In genomic region chr7:139139921-139140461, GRCm38 (mm10) we compare ENCODE assay signal across 9 mouse cellular contexts. TPM values are rescaled to one million over a fixed set of nuclear protein-coding genes. Genes with fewer than 3 reads are reported as not detected.
DNase-seq lines count a peak whose midpoint lies in the region; ATAC-seq and TF ChIP-seq lines count a peak whose summit lies in the region.
"Had no signal": no experiment of that assay in that cellular context is flagged by ENCODE, and none has a peak within 500 bp of the region (broad histone marks: within the 10 kb centered on the region; RNA-seq: fewer than 3 reads in every experiment).

No protein-coding gene starts in this region.

- peak overlapping the region; percentile 51 for H3K27ac ChIP-seq in forebrain, embryonic 11.5 days (ENCODE audit: low read depth, low read length)
- no peak overlapping the region for H3K27ac ChIP-seq in limb, embryonic 14.5 days (replicated peaks; ENCODE audit: low read depth, low read length)
- H3K27ac ChIP-seq in stomach, postnatal 0 days (replicated peaks) = no peak overlapping the region
- H3K27ac ChIP-seq in liver, embryonic 12.5 days = no peak overlapping the region

- peaks cover 18% of the 10 kb centered on the region for H3K27me3 ChIP-seq in forebrain, embryonic 11.5 days (ENCODE audit: control insufficient read depth, insufficient read depth, low read length)
- H3K27me3 ChIP-seq in limb, embryonic 14.5 days (ENCODE audit: control insufficient read depth, insufficient read depth, low read length) = no peaks in the 10 kb centered on the region
- H3K27me3 ChIP-seq in stomach, postnatal 0 days (ENCODE audit: control insufficient read depth, insufficient read depth, low read length) = no peaks in the 10 kb centered on the region
- H3K27me3 ChIP-seq in liver, embryonic 12.5 days (replicated peaks) = no peaks in the 10 kb centered on the region

- H3K4me2 ChIP-seq in forebrain, embryonic 11.5 days (ENCODE audit: low read depth, low read length, severe bottlenecking) = peak overlapping the region; percentile 26; the same call in 1 of the 2 replicates
- H3K4me2 ChIP-seq in limb, embryonic 14.5 days (replicated peaks; ENCODE audit: low read depth, low read length, severe bottlenecking) = no peak overlapping the region
- H3K4me2 ChIP-seq in stomach, postnatal 0 days (replicated peaks; ENCODE audit: low read depth) = no peak overlapping the region
- H3K4me2 ChIP-seq in liver, embryonic 12.5 days = no peak overlapping the region

- peak; percentile 41 for TF ChIP-seq CTCF in stomach, postnatal 0 days (IDR thresholded peaks at IDR 0.05; ENCODE audit: low read depth)

- WGBS in forebrain, embryonic 11.5 days = 2% methylated on average over 11 of the region's 11 CpGs
- WGBS in limb, embryonic 14.5 days = 10% methylated on average over 11 of the region's 11 CpGs
- 27% methylated on average over 11 of the region's 11 CpGs for WGBS in stomach, postnatal 0 days
- WGBS in liver, embryonic 12.5 days (ENCODE audit: insufficient replicate concordance) = 41% methylated on average over 11 of the region's 11 CpGs

- no peak for TF ChIP-seq EP300 in stomach, postnatal 0 days (optimal IDR thresholded peaks at IDR 0.05)

- peaks cover 20% of the 10 kb centered on the region for H3K4me1 ChIP-seq in forebrain, embryonic 11.5 days (replicated peaks; ENCODE audit: control insufficient read depth, insufficient read depth, low read length)
- peaks cover 4% of the 10 kb centered on the region; the same call in 1 of the 2 replicates for H3K4me1 ChIP-seq in limb, embryonic 14.5 days (ENCODE audit: control insufficient read depth, insufficient read depth, low read length)
- no peaks in the 10 kb centered on the region for H3K4me1 ChIP-seq in stomach, postnatal 0 days (replicated peaks; ENCODE audit: control insufficient read depth, insufficient read depth)
- H3K4me1 ChIP-seq in liver, embryonic 12.5 days = no peaks in the 10 kb centered on the region

- H3K36me3 ChIP-seq in forebrain, embryonic 11.5 days (ENCODE audit: control insufficient read depth, insufficient read depth, low read length) = no peaks in the 10 kb centered on the region
- no peaks in the 10 kb centered on the region for H3K36me3 ChIP-seq in limb, embryonic 14.5 days (ENCODE audit: control insufficient read depth, insufficient read depth, low read length)
- H3K36me3 ChIP-seq in stomach, postnatal 0 days (ENCODE audit: control insufficient read depth, insufficient read depth, low read length) = no peaks in the 10 kb centered on the region
- no peaks in the 10 kb centered on the region for H3K36me3 ChIP-seq in liver, embryonic 12.5 days

- DNase-seq in layer of hippocampus, postnatal 14 days (ENCODE audit: low spot score in 2 of 2) = peak; percentile 24 to 45
- no peak for DNase-seq in layer of hippocampus, postnatal 36 days
- peak; percentile 75 for DNase-seq in forebrain, embryonic 11.5 days (ENCODE audit: low spot score)
- DNase-seq in limb, embryonic 14.5 days (ENCODE audit: low spot score) = peak; percentile 16
- no peak for DNase-seq in stomach, postnatal 0 days (ENCODE audit: low spot score)
- no peak for DNase-seq in kidney, postnatal 10 days
- DNase-seq in frontal cortex, adult 2 months (ENCODE audit: extremely low spot score in 1 of 2, low spot score in 1 of 2) = no peak

- no peak for TF ChIP-seq POLR2A in limb, embryonic 14.5 days (IDR thresholded peaks at IDR 0.05; ENCODE audit: borderline replicate concordance, extremely low read depth, insufficient read depth, insufficient read length)

- no peaks in the 10 kb centered on the region for H3K9me3 ChIP-seq in forebrain, embryonic 11.5 days (ENCODE audit: control insufficient read depth, low read length)
- no peaks in the 10 kb centered on the region for H3K9me3 ChIP-seq in limb, embryonic 14.5 days (ENCODE audit: control insufficient read depth, low read length)
- no peaks in the 10 kb centered on the region for H3K9me3 ChIP-seq in stomach, postnatal 0 days (ENCODE audit: control insufficient read depth, low read length)
- no peaks in the 10 kb centered on the region for H3K9me3 ChIP-seq in liver, embryonic 12.5 days (replicated peaks)

- no peak overlapping the region for H3K4me3 ChIP-seq in forebrain, embryonic 11.5 days (ENCODE audit: low read depth, low read length)
- no peak overlapping the region for H3K4me3 ChIP-seq in limb, embryonic 14.5 days (replicated peaks; ENCODE audit: low read length)
- no peak overlapping the region for H3K4me3 ChIP-seq in stomach, postnatal 0 days (ENCODE audit: low read depth, low read length)
- no peak overlapping the region for H3K4me3 ChIP-seq in liver, embryonic 12.5 days

- peak; percentile 89 for ATAC-seq in forebrain, embryonic 11.5 days (replicated peaks; ENCODE audit: low FRiP score)
- peak; percentile 55; the same call in 1 of the 2 replicates for ATAC-seq in limb, embryonic 14.5 days (ENCODE audit: low FRiP score, low read depth)
- ATAC-seq in stomach, postnatal 0 days (ENCODE audit: low FRiP score, low TSS enrichment) = no peak
- ATAC-seq in liver, embryonic 12.5 days = no peak

- H3K9ac ChIP-seq in forebrain, embryonic 11.5 days (ENCODE audit: low read length) = peak overlapping the region; percentile 16
- H3K9ac ChIP-seq in limb, embryonic 14.5 days (ENCODE audit: low read depth, low read length, severe bottlenecking) = no peak overlapping the region
- H3K9ac ChIP-seq in stomach, postnatal 0 days (ENCODE audit: low read length) = no peak overlapping the region
- H3K9ac ChIP-seq in liver, embryonic 12.5 days = no peak overlapping the region

RNA-seq across cellular contexts. Expression of gene Dpysl4, which starts 54.2 kb away (rescaled TPM):
- total RNA-seq in layer of hippocampus, postnatal 14 days (2021) = 100 to 1,000 TPM; 102 to 105 TPM
- 10 to 100 TPM; 48.3 to 58.7 TPM for total RNA-seq in layer of hippocampus, postnatal 36 days (2021)
- 113 and 125 TPM in 2 replicates for polyA plus RNA-seq in forebrain, embryonic 11.5 days (2014; fragmentation: Nextera tagmentation; extraction: Ambion mirVana)
- polyA plus RNA-seq in limb, embryonic 14.5 days (2012; rRNA removed) = 26.4 and 30.5 TPM in 2 replicates
- polyA plus RNA-seq in limb, embryonic 14.5 days (2014; fragmentation: Nextera tagmentation; extraction: Ambion mirVana) = 19.3 and 21.6 TPM in 2 replicates
- 4.8 and 5.1 TPM in 2 replicates for polyA plus RNA-seq in stomach, postnatal 0 days (2015; fragmentation: Nextera tagmentation; extraction: Ambion mirVana)
- 0.86 and 1.2 TPM in 2 replicates for polyA plus RNA-seq in liver, embryonic 12.5 days (2016; fragmentation: Nextera tagmentation; extraction: Ambion mirVana)
- 60.6 and 64.0 TPM in 2 replicates for polyA plus RNA-seq in frontal cortex, adult 2 months (2012; rRNA removed)
- total RNA-seq: granulocyte monocyte progenitor cell, adult 5-6 weeks had no signal

Comparison
In these comparisons a context has a peak if more than half of its experiments do, and no peak if none do; other contexts are left out.
1. DNase-seq: peak in layer of hippocampus, postnatal 14 days (2 of 2), forebrain, embryonic 11.5 days (single experiment) and limb, embryonic 14.5 days (single experiment); none in layer of hippocampus, postnatal 36 days (0 of 2), stomach, postnatal 0 days (single experiment), kidney, postnatal 10 days (single experiment) and frontal cortex, adult 2 months (0 of 2).
2. ATAC-seq: peak in forebrain, embryonic 11.5 days (single experiment) and limb, embryonic 14.5 days (single experiment); none in stomach, postnatal 0 days (single experiment) and liver, embryonic 12.5 days (single experiment).